Mouse (Mus musculus) ES-Bruce4 (cell line): Measurements from ENCODE around the gene Esyt2. TPM values are rescaled to one million over a fixed set of nuclear protein-coding genes. Genes with fewer than 3 reads are reported as not detected.

ENCODE experiments used
- H3K27ac ChIP-seq: 2 replicates; pipeline ENCODE4 v1.5.1; 2012; ENCODE audit warnings: low read length, inconsistent platforms; ENCODE audit not compliant: insufficient read depth
- H3K27me3 ChIP-seq: 2 replicates; pipeline ENCODE4 v1.6.1; 2012; ENCODE audit warnings: mild to moderate bottlenecking, low read length, inconsistent platforms; ENCODE audit not compliant: control insufficient read depth, poor library complexity, insufficient read depth, severe bottlenecking
- H3K36me3 ChIP-seq: 2 replicates; pipeline ENCODE4 v1.6.1; 2012; ENCODE audit warnings: inconsistent platforms, mild to moderate bottlenecking, low read length, moderate library complexity; ENCODE audit not compliant: control insufficient read depth, poor library complexity, insufficient read depth, severe bottlenecking
- H3K4me1 ChIP-seq: one replicate; pipeline ENCODE4 v1.8.1; 2011; ENCODE audit warnings: low read length; ENCODE audit not compliant: control insufficient read depth, insufficient read depth
- H3K4me3 ChIP-seq: 2 replicates; pipeline ENCODE4 v1.5.1; 2011; ENCODE audit warnings: low read depth, mild to moderate bottlenecking, low read length
- H3K9ac ChIP-seq: 2 replicates; pipeline ENCODE4 v1.6.1; 2012; ENCODE audit warnings: low read depth, mild to moderate bottlenecking, inconsistent platforms; ENCODE audit not compliant: poor library complexity, severe bottlenecking
- H3K9me3 ChIP-seq: replicated peaks from 2 replicates; pipeline ENCODE4 v1.6.1; 2012; ENCODE audit warnings: mild to moderate bottlenecking, low read length, inconsistent platforms; ENCODE audit not compliant: control insufficient read depth, poor library complexity, insufficient read depth, severe bottlenecking
- CTCF ChIP-seq: IDR thresholded peaks from one replicate; pipeline ENCODE4 v1.8.1; 2011; ENCODE audit warnings: low read depth, low read length
- EP300 ChIP-seq: IDR thresholded peaks from 2 replicates; pipeline ENCODE4 v1.6.1; 2011; ENCODE audit warnings: low read depth, low read length; ENCODE audit not compliant: insufficient read depth
- POLR2A ChIP-seq: IDR thresholded peaks from one replicate; pipeline ENCODE4 v1.8.1; 2011; ENCODE audit warnings: low read length; ENCODE audit not compliant: insufficient read depth
- polyA plus RNA-seq: library from polyadenylated mRNA; stranded (reverse); fragments of >200 nt; gene quantifications from 2 replicates; pipeline ENCODE4 v1.2.4, GENCODE M21; 2011; ENCODE audit warnings: low read depth; ENCODE audit not compliant: missing spikeins, insufficient read depth, insufficient read length

Gene Esyt2
- polyA plus RNA-seq, 1 experiment = 68.9 TPM

- Histone ChIP-seq H3K4me1 (no peaks in the 10 kb centered on the region), H3K4me3 (no peak overlapping the region), H3K36me3 (peaks cover 16% of the 10 kb centered on the region), H3K9me3 (no peaks in the 10 kb centered on the region), H3K9ac (no peak overlapping the region), H3K27me3 (no peaks in the 10 kb centered on the region), H3K27ac (no peak overlapping the region)
- TF ChIP-seq POLR2A (no peak), CTCF (no peak), EP300 (no peak)
Observed at GRCm38 (mm10) chr12:116414941-116415340, 133.9 kb downstream of the Esyt2 start.

GRCm38 (mm10) chr12:116416514-116416913, 135.5 kb downstream of the Esyt2 start:
- Histone ChIP-seq H3K9ac (no peak overlapping the region), H3K4me3 (no peak overlapping the region), H3K27me3 (no peaks in the 10 kb centered on the region), H3K4me1 (no peaks in the 10 kb centered on the region), H3K9me3 (no peaks in the 10 kb centered on the region), H3K27ac (no peak overlapping the region), H3K36me3 (peaks cover 19% of the 10 kb centered on the region)
- TF ChIP-seq CTCF = no peak
- no peak for TF ChIP-seq POLR2A
- no peak for TF ChIP-seq EP300

DNA sequence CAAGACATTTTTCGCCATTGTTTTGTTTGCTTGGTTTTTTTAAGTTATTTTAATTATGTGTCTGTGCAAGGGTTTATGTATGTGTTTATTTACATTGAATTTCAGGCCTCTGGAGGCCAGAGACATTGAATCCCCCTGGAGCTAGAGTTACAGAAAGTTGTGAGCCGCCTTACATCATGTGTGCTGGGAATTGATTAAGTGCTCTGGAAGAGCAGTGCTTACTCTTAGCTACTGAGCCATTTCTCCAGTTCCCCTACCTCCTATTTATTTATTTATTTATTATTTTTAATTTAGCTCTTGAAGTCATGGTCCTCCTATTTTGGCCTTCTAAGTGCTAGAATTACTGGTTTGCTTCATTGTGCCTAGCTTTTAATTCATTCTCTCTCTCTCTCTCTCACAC, 140.7 kb downstream of the Esyt2 start:
- H3K36me3 ChIP-seq = peaks cover 30% of the 10 kb centered on the region
- H3K27me3 ChIP-seq = no peaks in the 10 kb centered on the region
- H3K27ac ChIP-seq = no peak overlapping the region
- no peak overlapping the region for H3K9ac ChIP-seq
- H3K4me3 ChIP-seq = no peak overlapping the region
- no peaks in the 10 kb centered on the region for H3K9me3 ChIP-seq
- no peaks in the 10 kb centered on the region for H3K4me1 ChIP-seq
- no peak for TF ChIP-seq POLR2A
- no peak for TF ChIP-seq EP300
- TF ChIP-seq CTCF = no peak

DNA sequence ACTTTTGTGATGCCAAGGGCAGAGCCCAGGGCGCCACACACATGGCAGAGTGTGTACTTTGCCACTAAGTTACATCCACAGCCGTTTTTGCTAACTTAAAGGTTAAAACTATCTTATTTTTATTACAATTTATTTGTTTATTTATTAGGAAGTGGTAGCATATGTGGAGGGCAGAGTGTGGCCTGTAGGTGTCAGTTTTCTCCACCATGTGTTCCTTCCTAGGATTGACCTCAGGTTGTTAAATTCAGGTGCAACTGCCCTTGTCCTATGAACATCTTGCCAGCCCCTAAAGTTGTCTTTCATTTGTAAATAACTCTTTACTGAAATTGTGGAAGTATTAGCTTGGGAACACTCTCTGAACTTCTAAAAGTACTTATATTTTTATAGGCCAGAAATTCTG, 144.4 kb downstream of the Esyt2 start:
- TF ChIP-seq CTCF = no peak
- TF ChIP-seq POLR2A = no peak
- no peak for TF ChIP-seq EP300
- Histone ChIP-seq H3K27ac (no peak overlapping the region), H3K9ac (no peak overlapping the region), H3K4me3 (no peak overlapping the region), H3K27me3 (no peaks in the 10 kb centered on the region), H3K36me3 (peaks cover 37% of the 10 kb centered on the region), H3K4me1 (no peaks in the 10 kb centered on the region), H3K9me3 (no peaks in the 10 kb centered on the region)

- H3K9me3 ChIP-seq = no peaks in the 10 kb centered on the region
- no peak overlapping the region for H3K4me3 ChIP-seq
- no peaks in the 10 kb centered on the region for H3K4me1 ChIP-seq
- TF ChIP-seq CTCF = no peak
- H3K9ac ChIP-seq = no peak overlapping the region
- H3K36me3 ChIP-seq = peaks cover 28% of the 10 kb centered on the region
- H3K27ac ChIP-seq = no peak overlapping the region
- no peaks in the 10 kb centered on the region for H3K27me3 ChIP-seq
Observed at GRCm38 (mm10) chr12:116433742-116434141, 152.7 kb downstream of the Esyt2 start.

DNA sequence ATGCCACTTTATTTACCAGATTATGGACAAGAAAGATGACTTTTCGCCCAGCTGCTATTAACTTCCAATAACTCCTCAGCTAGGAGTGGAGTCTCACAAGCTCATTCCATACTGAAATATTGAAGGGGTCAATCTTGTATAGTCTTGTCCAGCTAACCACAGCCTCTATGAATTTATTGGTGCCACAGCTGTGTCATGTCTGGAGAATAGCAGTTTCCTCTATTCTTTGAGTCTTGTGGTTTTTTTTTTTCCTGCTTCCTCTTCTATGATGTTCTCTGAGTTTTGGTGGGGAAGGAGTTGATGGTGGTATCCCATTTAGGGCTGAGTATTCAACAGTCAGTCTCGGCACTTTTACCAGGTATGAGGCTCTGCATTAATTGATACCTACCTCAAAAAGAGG, 154.2 kb downstream of the Esyt2 start:
- Histone ChIP-seq H3K36me3 (peaks cover 31% of the 10 kb centered on the region), H3K27ac (no peak overlapping the region), H3K27me3 (no peaks in the 10 kb centered on the region), H3K4me1 (no peaks in the 10 kb centered on the region), H3K9ac (no peak overlapping the region), H3K4me3 (no peak overlapping the region), H3K9me3 (no peaks in the 10 kb centered on the region)
- TF ChIP-seq POLR2A = no peak
- TF ChIP-seq EP300 = no peak
- no peak for TF ChIP-seq CTCF

DNA sequence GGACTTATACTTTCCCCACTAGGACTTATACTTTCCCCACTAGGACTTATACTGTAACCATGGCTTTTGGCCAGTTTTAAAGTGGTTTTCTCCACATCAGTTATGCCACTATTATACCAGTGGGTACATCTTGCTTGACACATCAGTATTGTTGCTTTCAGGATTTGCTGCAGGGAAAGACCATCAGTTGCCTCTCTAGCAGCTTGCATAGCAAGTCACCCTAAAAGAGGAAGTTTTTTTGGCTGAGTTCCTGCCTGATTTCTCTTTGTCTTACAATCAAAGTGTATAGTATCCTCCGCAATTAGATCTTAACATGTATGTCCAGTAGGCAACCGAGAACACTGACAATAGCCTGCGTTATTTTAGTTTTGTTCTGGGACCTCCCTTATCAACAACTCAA, 155.1 kb downstream of the Esyt2 start:
- Histone ChIP-seq H3K27me3 (no peaks in the 10 kb centered on the region), H3K9me3 (no peaks in the 10 kb centered on the region), H3K9ac (no peak overlapping the region), H3K27ac (no peak overlapping the region), H3K4me1 (no peaks in the 10 kb centered on the region), H3K36me3 (peaks cover 33% of the 10 kb centered on the region), H3K4me3 (no peak overlapping the region)
- TF ChIP-seq EP300 (no peak), CTCF (no peak), POLR2A (no peak)
